In genomic region chr5:74720661-74721060, GRCm38 (mm10) we compare ENCODE assay signal across 21 mouse cellular contexts. TPM values are rescaled to one million over a fixed set of nuclear protein-coding genes. Genes with fewer than 3 reads are reported as not detected.
DNase-seq lines count a peak whose midpoint lies in the region; ATAC-seq lines count a peak whose summit lies in the region.
"Had no signal": no experiment of that assay in that cellular context is flagged by ENCODE, and none has a peak within 500 bp of the region (broad histone marks: within the 10 kb centered on the region; RNA-seq: fewer than 3 reads in every experiment).

No protein-coding gene starts in this region.

- no peaks in the 10 kb centered on the region for H3K36me3 ChIP-seq in forebrain, embryonic 12.5 days (replicated peaks)
- H3K36me3 ChIP-seq in forebrain, embryonic 11.5 days (ENCODE audit: control insufficient read depth, insufficient read depth, low read length), result no peaks in the 10 kb centered on the region
- H3K36me3 ChIP-seq in neural tube, embryonic 13.5 days, result no peaks in the 10 kb centered on the region
- H3K36me3 ChIP-seq: heart, embryonic 13.5 days; stomach, embryonic 15.5 days had no signal

- DNase-seq in forebrain, embryonic 11.5 days (ENCODE audit: low spot score), result no peak
- DNase-seq in layer of hippocampus, adult 8-10 months (ENCODE audit: low spot score in 2 of 2), result peak; percentile 9 to 14
- DNase-seq in layer of hippocampus, adult 18-20 months (ENCODE audit: low spot score in 2 of 2), result no peak
- DNase-seq in neural tube, embryonic 10.5 days (ENCODE audit: extremely low spot score, low spot score), result no peak
- DNase-seq in adipocyte (ENCODE audit: low spot score), result no peak
- DNase-seq in gastrocnemius, postnatal 4 days (ENCODE audit: low spot score in 2 of 2), result no peak
- DNase-seq: adrenal gland, postnatal 36 days; cerebellum, postnatal 14 days; gastrocnemius, postnatal 25 days; heart, postnatal 4 days; kidney, postnatal 10 days; lung, adult 2 months; retina, postnatal 1 day; thymus, postnatal 14 days had no signal

- H3K4me1 ChIP-seq in forebrain, embryonic 12.5 days, result peaks cover 22% of the 10 kb centered on the region
- H3K4me1 ChIP-seq in forebrain, embryonic 11.5 days (replicated peaks; ENCODE audit: control insufficient read depth, insufficient read depth, low read length), result peaks cover 3% of the 10 kb centered on the region; the same call in 1 of the 2 replicates
- H3K4me1 ChIP-seq in neural tube, embryonic 13.5 days (replicated peaks), result peaks cover 15% of the 10 kb centered on the region

- H3K4me2 ChIP-seq in forebrain, embryonic 12.5 days, result no peak overlapping the region; the same call in 1 of the 2 replicates
- no peak overlapping the region for H3K4me2 ChIP-seq in forebrain, embryonic 11.5 days (ENCODE audit: low read depth, low read length, severe bottlenecking)
- no peak overlapping the region for H3K4me2 ChIP-seq in neural tube, embryonic 13.5 days
- H3K4me2 ChIP-seq: heart, embryonic 13.5 days; stomach, embryonic 15.5 days had no signal

- no peaks in the 10 kb centered on the region for H3K9me3 ChIP-seq in forebrain, embryonic 12.5 days
- no peaks in the 10 kb centered on the region for H3K9me3 ChIP-seq in forebrain, embryonic 11.5 days (ENCODE audit: control insufficient read depth, low read length)
- peaks cover 6% of the 10 kb centered on the region; the same call in 1 of the 2 replicates for H3K9me3 ChIP-seq in neural tube, embryonic 13.5 days
- H3K9me3 ChIP-seq: stomach, embryonic 15.5 days had no signal

- no peak overlapping the region for H3K27ac ChIP-seq in forebrain, embryonic 12.5 days
- H3K27ac ChIP-seq in forebrain, embryonic 11.5 days (ENCODE audit: low read depth, low read length), result no peak overlapping the region
- no peak overlapping the region for H3K27ac ChIP-seq in neural tube, embryonic 13.5 days (replicated peaks)
- H3K27ac ChIP-seq: heart, embryonic 13.5 days; stomach, embryonic 15.5 days had no signal

- no peak overlapping the region for H3K4me3 ChIP-seq in forebrain, embryonic 12.5 days (replicated peaks)
- no peak overlapping the region for H3K4me3 ChIP-seq in forebrain, embryonic 11.5 days (ENCODE audit: low read depth, low read length)
- H3K4me3 ChIP-seq in neural tube, embryonic 13.5 days, result no peak overlapping the region
- H3K4me3 ChIP-seq: heart, embryonic 13.5 days; stomach, embryonic 15.5 days had no signal

- H3K27me3 ChIP-seq in forebrain, embryonic 12.5 days, result peaks cover 3% of the 10 kb centered on the region; the same call in 1 of the 2 replicates
- no peaks in the 10 kb centered on the region for H3K27me3 ChIP-seq in forebrain, embryonic 11.5 days (ENCODE audit: control insufficient read depth, insufficient read depth, low read length)
- H3K27me3 ChIP-seq in neural tube, embryonic 13.5 days, result no peaks in the 10 kb centered on the region
- H3K27me3 ChIP-seq: stomach, embryonic 15.5 days had no signal

- peak; percentile 46; the same call in 1 of the 2 replicates for ATAC-seq in forebrain, embryonic 12.5 days (ENCODE audit: low FRiP score)
- no peak for ATAC-seq in forebrain, embryonic 11.5 days (replicated peaks; ENCODE audit: low FRiP score)
- ATAC-seq in neural tube, embryonic 13.5 days (ENCODE audit: low read depth), result peak; percentile 47; the same call in 1 of the 2 replicates
- ATAC-seq: activated CD4-positive, CD25-positive, alpha-beta regulatory T cell, adult 4 months; intestine, postnatal 0 days had no signal

- no peak overlapping the region for H3K9ac ChIP-seq in forebrain, embryonic 12.5 days
- H3K9ac ChIP-seq in forebrain, embryonic 11.5 days (ENCODE audit: low read length), result no peak overlapping the region
- no peak overlapping the region for H3K9ac ChIP-seq in neural tube, embryonic 13.5 days
- H3K9ac ChIP-seq: heart, embryonic 13.5 days; stomach, embryonic 15.5 days had no signal

- 39% methylated on average over 9 of the region's 9 CpGs for WGBS in forebrain, embryonic 12.5 days
- WGBS in forebrain, embryonic 11.5 days, result 59% methylated on average over 9 of the region's 9 CpGs
- WGBS in neural tube, embryonic 13.5 days, result 60% methylated on average over 9 of the region's 9 CpGs

RNA-seq across cellular contexts. Expression of gene Lnx1, which starts 17.9 kb away (rescaled TPM):
- polyA plus RNA-seq in forebrain, embryonic 12.5 days (2016; fragmentation: Nextera tagmentation; extraction: Ambion mirVana), result 0.80 and 0.83 TPM in 2 replicates
- 0.53 TPM in 2 replicates for polyA plus RNA-seq in forebrain, embryonic 11.5 days (2014; fragmentation: Nextera tagmentation; extraction: Ambion mirVana)
- total RNA-seq in layer of hippocampus, adult 8-10 months (2022), result 10 to 100 TPM; 13.7 to 15.6 (median 14.6) TPM
- 10 to 100 TPM; 13.6 to 14.7 TPM for total RNA-seq in layer of hippocampus, adult 18-20 months (2021)
- 3.0 and 3.2 TPM in 2 replicates for polyA plus RNA-seq in neural tube, embryonic 13.5 days (2015; fragmentation: Nextera tagmentation; extraction: Ambion mirVana)
- total RNA-seq in gastrocnemius, postnatal 4 days (2021), result under 1 TPM; 0.57 to 0.83 TPM
- total RNA-seq: monocyte, adult 5-6 weeks had no signal

Comparison
In these comparisons a context has a peak if more than half of its experiments do, and no peak if none do; other contexts are left out.
1. DNase-seq: peak in layer of hippocampus, adult 8-10 months (2 of 2); none in forebrain, embryonic 11.5 days (single experiment), layer of hippocampus, adult 18-20 months (0 of 2), neural tube, embryonic 10.5 days (single experiment), adipocyte (single experiment) and gastrocnemius, postnatal 4 days (0 of 2).
2. RNA of gene Lnx1, which starts 17.9 kb away (total RNA-seq): 13.7 to 15.6 TPM in layer of hippocampus, adult 8-10 months and 13.6 to 14.7 TPM in layer of hippocampus, adult 18-20 months; 0.57 to 0.83 TPM in gastrocnemius, postnatal 4 days; every median in the first group is over 4 times any median in the second.